Mouse (Mus musculus) cerebellum, adult 2 months (tissue): ENCODE results near the gene Rad51.

Source experiments
- CTCF ChIP-seq: fragments of 200-500 bp; IDR thresholded peaks from 2 replicates; pipeline ENCODE4 v1.5.1; 2011; ENCODE audit warnings: low read depth, mild to moderate bottlenecking, control low read depth, low read length, moderate library complexity, borderline replicate concordance; ENCODE audit not compliant: insufficient read depth
- POLR2A ChIP-seq: fragments of 200-500 bp; IDR thresholded peaks from 2 replicates; pipeline ENCODE4 v1.6.1; 2011; ENCODE audit warnings: low read length, control low read depth, borderline replicate concordance; ENCODE audit not compliant: insufficient read depth

- TF ChIP-seq CTCF, result no peak
- TF ChIP-seq POLR2A, result no peak
Observed at GRCm38 (mm10) chr2:119165401-119165800, 52.8 kb downstream of the Rad51 start.
